Mouse (Mus musculus) lung, embryonic 14.5 days (tissue): ENCODE measurements around the gene Hk2. TPM values are rescaled to one million over a fixed set of nuclear protein-coding genes. Genes with fewer than 3 reads are reported as not detected.

ENCODE experiments used
- ATAC-seq: fragments of 200-750 bp; cut with Nextera tagmentation; 2 replicates; pipeline ENCODE4 v1.8.0; 2017; ENCODE audit warnings: mild to moderate bottlenecking, moderate TSS enrichment, moderate library complexity; ENCODE audit not compliant: insufficient read depth
- DNase-seq: peaks from one replicate; pipeline ENCODE4 v3.0.0-alpha.2; 2015
- H3K27ac ChIP-seq: fragments of 300-500 bp; sonication (generic); 2 replicates; pipeline ENCODE4 v1.5.1; 2014; ENCODE audit warnings: low read depth, mild to moderate bottlenecking, moderate library complexity
- H3K27me3 ChIP-seq: fragments of 300-500 bp; sonication (generic); 2 replicates; pipeline ENCODE4 v1.6.1; 2014; ENCODE audit warnings: low read length, control low read depth; ENCODE audit not compliant: insufficient read depth
- H3K36me3 ChIP-seq: fragments of 300-500 bp; sonication (generic); 2 replicates; pipeline ENCODE4 v1.6.1; 2014; ENCODE audit warnings: control low read depth; ENCODE audit not compliant: insufficient read depth
- H3K4me1 ChIP-seq: fragments of 300-500 bp; sonication (generic); 2 replicates; pipeline ENCODE4 v1.6.1; 2014; ENCODE audit warnings: antibody characterized with exemption, control low read depth; ENCODE audit not compliant: insufficient read depth
- H3K4me2 ChIP-seq: fragments of 300-500 bp; sonication (generic); 2 replicates; pipeline ENCODE4 v1.6.1; 2014; ENCODE audit warnings: mild to moderate bottlenecking
- H3K4me3 ChIP-seq: fragments of 300-500 bp; sonication (generic); 2 replicates; pipeline ENCODE4 v1.5.1; 2014; ENCODE audit warnings: low read depth, low read length
- H3K9ac ChIP-seq: fragments of 300-500 bp; sonication (generic); 2 replicates; pipeline ENCODE4 v1.6.1; 2014
- H3K9me3 ChIP-seq: fragments of 300-500 bp; sonication (generic); 2 replicates; pipeline ENCODE4 v1.6.1; 2016; ENCODE audit warnings: low read depth, low read length, control low read depth
- CTCF ChIP-seq: IDR thresholded peaks from 2 replicates; pipeline ENCODE4 v1.5.1; 2016; ENCODE audit warnings: antibody characterized with exemption, low read depth
- WGBS: fragments of 180-500 bp; shearing (Covaris S2); extraction: QIAGEN DNeasy Blood & Tissue Kit; methylation state at CpG from one replicate; pipeline ENCODE4 v1.1.7; 2014; 5-methylcytosine and 5-hydroxymethylcytosine counted together
- polyA plus RNA-seq: library from polyadenylated mRNA; unstranded; fragments of >200 nt; fragmentation: Nextera tagmentation; extraction: Ambion mirVana; gene quantifications from 2 replicates; pipeline ENCODE4 v1.2.1, GENCODE M21; 2014

Hk2 gene
- polyA plus RNA-seq, 1 experiment from 2014 or later: 22.4 TPM

- H3K4me2 ChIP-seq: no peak overlapping the region
- H3K4me1 ChIP-seq: no peaks in the 10 kb centered on the region
- no peak for DNase-seq
- no peaks in the 10 kb centered on the region for H3K36me3 ChIP-seq
- H3K27ac ChIP-seq: no peak overlapping the region
- 47% methylated on average over 4 of the region's 4 CpGs for WGBS
- H3K4me3 ChIP-seq: no peak overlapping the region
- TF ChIP-seq CTCF: no peak
- ATAC-seq: no peak
- no peaks in the 10 kb centered on the region for H3K9me3 ChIP-seq
- H3K27me3 ChIP-seq: no peaks in the 10 kb centered on the region
- H3K9ac ChIP-seq: no peak overlapping the region
These were observed 6.1 kb upstream of the Hk2 start for GRCm38 (mm10) chr6:82780369-82780768.

- Histone ChIP-seq H3K4me3 (no peak overlapping the region), H3K9ac (no peak overlapping the region), H3K27me3 (no peaks in the 10 kb centered on the region), H3K4me1 (no peaks in the 10 kb centered on the region), H3K9me3 (no peaks in the 10 kb centered on the region), H3K4me2 (no peak overlapping the region), H3K27ac (no peak overlapping the region), H3K36me3 (no peaks in the 10 kb centered on the region)
- 79% methylated on average over 4 of the region's 4 CpGs for WGBS
- no peak for ATAC-seq
- DNase-seq: no peak
- no peak for TF ChIP-seq CTCF
These were observed 2.9 kb upstream of the Hk2 start for GRCm38 (mm10) chr6:82777124-82777654.

DNA sequence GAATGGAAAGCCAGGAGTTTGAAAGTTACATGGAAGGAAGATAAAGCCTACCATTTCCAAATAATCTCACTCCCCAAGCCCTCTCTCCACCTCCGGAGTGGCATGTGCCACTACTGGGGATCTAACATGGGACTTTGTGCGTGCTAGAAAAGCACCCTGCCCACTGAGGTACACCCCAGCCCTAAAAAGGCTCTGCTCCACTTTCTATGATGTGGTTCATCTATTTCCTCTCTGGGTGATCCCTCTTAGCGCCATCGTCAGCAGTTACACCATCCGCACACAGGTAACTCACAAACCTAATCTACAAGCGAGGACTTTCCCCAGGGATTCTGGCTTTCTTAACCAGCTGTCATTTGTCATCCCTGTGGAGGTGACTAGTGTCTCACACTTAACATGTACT lies 1.1 kb upstream of the Hk2 start:
- no peak for ATAC-seq
- H3K4me2 ChIP-seq: peak overlapping the region; percentile 88; the same call in 1 of the 2 replicates

GRCm38 (mm10) chr6:82773261-82774131 lies 758 bp downstream of the Hk2 start:
- WGBS: under 1% methylated on average over 68 of the region's 68 CpGs
- Histone ChIP-seq H3K9me3 (no peaks in the 10 kb centered on the region), H3K9ac (peak overlapping the region; percentile 75), H3K27ac (peak overlapping the region; percentile 92), H3K4me1 (peaks cover 5% of the 10 kb centered on the region; the same call in 1 of the 2 replicates), H3K36me3 (no peaks in the 10 kb centered on the region), H3K27me3 (no peaks in the 10 kb centered on the region), H3K4me2 (peak overlapping the region; percentile 88), H3K4me3 (peak overlapping the region; percentile 65)
- ATAC-seq: peak; percentile 63
- peak; percentile 84 for DNase-seq
- no peak for TF ChIP-seq CTCF

More for the DNA sequence above, 1.1 kb upstream of the Hk2 start:
- Histone ChIP-seq H3K4me1 (peaks cover 5% of the 10 kb centered on the region; the same call in 1 of the 2 replicates), H3K4me3 (0 out of 2 replicates have a peak overlapping the region, but pooled peaks have one; percentile 65), H3K9me3 (no peaks in the 10 kb centered on the region), H3K27me3 (no peaks in the 10 kb centered on the region), H3K36me3 (no peaks in the 10 kb centered on the region), H3K9ac (peak overlapping the region; percentile 59; the same call in 1 of the 2 replicates), H3K27ac (no peak overlapping the region)
- no peak for DNase-seq
- 75% methylated on average over 6 of the region's 6 CpGs for WGBS
- no peak for TF ChIP-seq CTCF

DNA sequence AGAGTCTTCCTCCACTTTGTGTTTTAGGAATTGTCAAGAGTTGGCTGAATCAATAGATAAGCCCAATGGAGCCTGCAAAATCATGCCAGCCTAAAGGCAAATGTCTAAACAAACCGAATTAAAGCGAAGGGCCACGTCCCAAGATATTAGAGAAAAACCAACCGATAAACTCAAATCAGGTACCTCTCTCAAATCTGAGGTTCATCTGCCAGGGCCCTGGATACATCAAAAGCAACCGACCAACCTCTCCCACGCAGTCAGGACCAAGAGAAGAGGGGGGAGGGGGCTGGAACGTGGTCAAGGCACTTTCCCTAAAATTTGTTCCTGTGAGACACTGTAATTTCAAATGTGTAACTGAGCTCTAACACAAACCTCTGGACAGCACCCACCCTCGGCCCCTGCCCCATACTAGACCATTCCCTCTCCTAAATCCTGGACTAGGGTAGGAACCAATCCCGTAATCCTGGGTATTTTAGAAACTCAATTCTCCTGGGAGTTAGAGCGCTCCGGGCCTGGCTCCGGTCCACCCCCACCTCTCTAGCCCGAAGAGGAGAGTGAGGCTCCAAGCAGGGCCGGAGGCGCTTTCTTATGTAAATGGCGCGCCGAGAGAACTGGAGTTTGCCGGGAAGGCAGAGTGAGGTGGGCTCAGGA lies 1.7 kb downstream of the Hk2 start:
- peak; percentile 64 for DNase-seq
- ATAC-seq: peak; percentile 2; the same call in 1 of the 2 replicates
- H3K36me3 ChIP-seq: no peaks in the 10 kb centered on the region

GRCm38 (mm10) chr6:82771981-82772409 lies 2.3 kb downstream of the Hk2 start:
- peak overlapping the region; percentile 75 for H3K9ac ChIP-seq
- peak; percentile 67 for TF ChIP-seq CTCF
- H3K4me3 ChIP-seq: peak overlapping the region; percentile 65
- ATAC-seq (no peak), DNase-seq (peak; percentile 76)
- 2% methylated on average over 10 of the region's 10 CpGs for WGBS
- peak overlapping the region; percentile 88 for H3K4me2 ChIP-seq
- no peaks in the 10 kb centered on the region for H3K9me3 ChIP-seq
- peaks cover 5% of the 10 kb centered on the region; the same call in 1 of the 2 replicates for H3K4me1 ChIP-seq
- peak overlapping the region; percentile 92 for H3K27ac ChIP-seq
- no peaks in the 10 kb centered on the region for H3K36me3 ChIP-seq
- H3K27me3 ChIP-seq: no peaks in the 10 kb centered on the region

More for the DNA sequence above, 1.7 kb downstream of the Hk2 start:
- peak overlapping the region; percentile 75 for H3K9ac ChIP-seq
- peak overlapping the region; percentile 92 for H3K27ac ChIP-seq
- H3K27me3 ChIP-seq: no peaks in the 10 kb centered on the region
- no peak for TF ChIP-seq CTCF
- WGBS: 2% methylated on average over 19 of the region's 19 CpGs
- H3K9me3 ChIP-seq: no peaks in the 10 kb centered on the region
- peak overlapping the region; percentile 88 for H3K4me2 ChIP-seq
- H3K4me3 ChIP-seq: peak overlapping the region; percentile 65
- H3K4me1 ChIP-seq: peaks cover 5% of the 10 kb centered on the region; the same call in 1 of the 2 replicates
